Mouse (Mus musculus): ENCODE measurements around the gene Ppwd1. TPM values are rescaled to one million over a fixed set of nuclear protein-coding genes. Genes with fewer than 3 reads are reported as not detected.
"Not testable (repeated sequence)": the region's sequence is repeated elsewhere in the genome, so short reads cannot be mapped to it uniquely, and the experiment has no call there.

The Ppwd1 gene
- total RNA-seq (2021): 10 to 100 TPM; 15.0 to 18.3 TPM
- long read RNA-seq, experiment 1, transcript Ppwd1-201 (11 exons, 2,342 nt): major isoform, 16 of 19 reads
- long read RNA-seq, experiment 1, partial matches to known transcripts: 2 of 19 reads
- long read RNA-seq, experiment 1, other reads (novel, unspliced or antisense): 1 of 19 reads
- long read RNA-seq, experiment 2, transcript Ppwd1-201 (11 exons, 2,342 nt): major isoform, 5 of 6 reads
- long read RNA-seq, experiment 2, partial matches to known transcripts: 1 of 6 reads
- long read RNA-seq, experiment 2, other reads (novel, unspliced or antisense): 0 of 6 reads

GRCm38 (mm10) chr13:104228384-104229066 lies at the start of gene Ppwd1, which contains the start of gene Cenpk:
Ppwd1 (minus strand) TSS chr13:104228843.
Cenpk (plus strand) TSS chr13:104228611.
- peak; percentile 97 for DNase-seq

GRCm38 (mm10) chr13:104258997-104259396 lies 30.4 kb upstream of the Ppwd1 start:
- DNase-seq: no peak

- DNase-seq: no peak
Observed at GRCm38 (mm10) chr13:104229181-104229580, 538 bp upstream of the Ppwd1 start.

- no peak for DNase-seq
Observed at GRCm38 (mm10) chr13:104227478-104227877, 1.2 kb downstream of the Ppwd1 start.

GRCm38 (mm10) chr13:104204313-104204712 lies 24.3 kb downstream of the Ppwd1 start:
- DNase-seq: no peak

- not testable (repeated sequence) for DNase-seq
Observed at GRCm38 (mm10) chr13:104195891-104196290, 32.8 kb downstream of the Ppwd1 start.

GRCm38 (mm10) chr13:104187357-104187756 lies 41.3 kb downstream of the Ppwd1 start:
- no peak for DNase-seq

- no peak for DNase-seq
Observed at GRCm38 (mm10) chr13:104179176-104179888, 49.3 kb downstream of the Ppwd1 start.

- peak; percentile 96 for DNase-seq
Observed at GRCm38 (mm10) chr13:104178650-104179121, 50.0 kb downstream of the Ppwd1 start, which contains the start of gene Trim23. Trim23 (plus strand) TSS chr13:104178797.

- peak; percentile 90 for DNase-seq
Observed at GRCm38 (mm10) chr13:104177796-104178649, 50.6 kb downstream of the Ppwd1 start, which contains the start of gene Trappc13. Trappc13 (minus strand) TSS chr13:104178469.

- no peak for DNase-seq
Observed at GRCm38 (mm10) chr13:104176874-104177273, 51.8 kb downstream of the Ppwd1 start.

- DNase-seq: no peak
Observed at GRCm38 (mm10) chr13:104172498-104172897, 56.1 kb downstream of the Ppwd1 start.

- DNase-seq: no peak
Observed at GRCm38 (mm10) chr13:104171711-104172110, 56.9 kb downstream of the Ppwd1 start.

- no peak for DNase-seq
Observed at GRCm38 (mm10) chr13:104155686-104156085, 73.0 kb downstream of the Ppwd1 start.

Other genes with a start within 250 kb of the Ppwd1 start
- 10 to 100 TPM; 27.2 to 28.4 TPM for gene Nln, start 119.2 kb downstream of the Ppwd1 start, total RNA-seq (2021)
- 1 to 10 TPM; 5.2 to 7.6 TPM for gene Sgtb, start 119.1 kb downstream of the Ppwd1 start, total RNA-seq (2021)
- 10 to 100 TPM; 47.1 to 51.4 TPM for gene Trappc13, start 50.4 kb downstream of the Ppwd1 start, total RNA-seq (2021)
- 10 to 100 TPM; 19.2 to 20.3 TPM for gene Trim23, start 50.0 kb downstream of the Ppwd1 start, total RNA-seq (2021)
- 1 to 10 TPM; 6.7 to 7.7 TPM for gene Cenpk, start 232 bp downstream of the Ppwd1 start, total RNA-seq (2021)
- 1 to 10 TPM; 3.7 to 5.1 TPM for gene Adamts6, start 59.0 kb upstream of the Ppwd1 start, total RNA-seq (2021)

Measured in adrenal gland, postnatal 10 days (tissue).